Mouse (Mus musculus) right cerebral cortex, adult 2 months (tissue): ENCODE measurements around the gene Srsf1.
"Not testable (repeated sequence)": the region's sequence is repeated elsewhere in the genome, so short reads cannot be mapped to it uniquely, and the experiment has no call there.

Experiments
- DNase-seq, 2 experiments: peaks; one replicate each; pipeline ENCODE4 v3.0.0; 2021 to 2022; ENCODE audit warnings: low spot score in 2 of 2

The Srsf1 gene

DNA sequence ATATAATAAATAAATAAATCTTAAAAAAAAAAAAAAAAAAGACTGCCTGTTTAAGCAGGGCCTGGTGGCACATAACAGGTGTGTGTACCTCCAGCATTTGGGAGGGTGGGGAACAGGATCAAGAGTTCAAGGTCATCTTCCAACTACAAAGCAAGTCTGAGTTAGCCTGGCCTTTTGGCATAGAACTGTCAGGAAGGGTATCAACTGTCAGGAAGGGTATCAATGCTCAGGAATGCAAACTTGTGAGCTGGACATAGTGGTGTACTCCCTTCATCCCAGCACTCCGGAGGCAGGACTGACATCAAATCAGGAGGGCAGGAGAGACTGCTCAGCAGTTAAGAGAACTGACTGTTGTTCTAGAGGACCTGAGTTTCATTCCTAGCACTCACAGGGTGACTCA is 8.1 kb upstream of the Srsf1 start:
- DNase-seq, result no peak

DNA sequence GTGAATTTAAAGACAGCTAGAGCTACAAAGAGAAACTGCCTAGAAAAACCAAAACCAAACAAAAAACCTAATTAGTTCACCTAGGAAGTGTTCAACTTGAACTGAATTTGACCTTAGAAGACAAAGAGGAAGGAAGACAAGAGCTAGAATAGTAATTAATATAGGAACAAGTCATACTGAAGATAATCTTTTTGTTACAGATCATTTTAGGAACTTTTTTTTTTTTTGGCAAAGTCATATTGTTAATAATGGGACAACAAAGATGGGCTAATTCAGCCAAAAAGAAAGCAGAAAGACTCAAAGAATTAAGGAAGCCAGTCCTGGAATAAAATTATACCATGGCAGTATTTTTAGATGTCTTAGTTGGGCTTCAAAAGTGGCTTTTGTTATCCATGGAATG is 2.9 kb upstream of the Srsf1 start:
- DNase-seq, result no peak

DNA sequence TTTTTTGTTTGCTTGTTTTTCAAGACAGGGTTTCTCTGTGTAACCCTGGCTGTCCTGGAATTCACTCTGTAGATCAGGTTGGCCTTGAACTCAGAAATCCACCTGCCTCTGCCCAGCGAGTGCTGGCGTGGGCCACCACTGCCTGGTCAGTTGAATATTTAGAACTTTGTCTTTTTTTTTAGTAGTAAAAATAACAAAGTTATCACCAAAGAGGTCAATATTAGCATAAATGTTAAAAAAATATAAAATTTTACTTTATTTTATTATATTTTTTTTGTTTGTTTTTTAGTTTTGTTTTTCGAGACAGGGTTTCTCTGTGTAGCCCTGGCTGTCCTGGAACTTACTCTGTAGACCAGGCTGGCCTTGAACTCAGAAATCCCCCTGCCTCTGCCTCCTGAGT is 2.0 kb upstream of the Srsf1 start:
- not testable (repeated sequence) for DNase-seq

DNA sequence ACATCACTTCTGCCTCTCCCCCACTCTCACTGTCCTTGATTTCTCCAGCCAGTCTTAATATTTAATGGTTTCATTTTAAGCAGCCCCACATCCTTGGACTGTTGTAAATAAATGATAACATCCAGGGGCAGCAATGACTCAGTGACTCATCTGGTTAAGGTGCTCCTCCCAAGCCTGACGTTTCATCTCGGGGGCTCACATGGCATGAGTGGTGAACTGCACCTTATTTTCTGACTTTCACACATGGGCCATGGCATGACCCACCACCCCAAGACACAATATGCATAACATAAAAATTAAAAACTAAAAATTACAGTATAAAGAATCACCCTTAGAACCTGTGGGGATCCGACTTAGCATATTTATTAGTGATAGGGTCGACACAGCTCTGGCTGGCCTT is 1.3 kb upstream of the Srsf1 start:
- DNase-seq, result no peak

DNA sequence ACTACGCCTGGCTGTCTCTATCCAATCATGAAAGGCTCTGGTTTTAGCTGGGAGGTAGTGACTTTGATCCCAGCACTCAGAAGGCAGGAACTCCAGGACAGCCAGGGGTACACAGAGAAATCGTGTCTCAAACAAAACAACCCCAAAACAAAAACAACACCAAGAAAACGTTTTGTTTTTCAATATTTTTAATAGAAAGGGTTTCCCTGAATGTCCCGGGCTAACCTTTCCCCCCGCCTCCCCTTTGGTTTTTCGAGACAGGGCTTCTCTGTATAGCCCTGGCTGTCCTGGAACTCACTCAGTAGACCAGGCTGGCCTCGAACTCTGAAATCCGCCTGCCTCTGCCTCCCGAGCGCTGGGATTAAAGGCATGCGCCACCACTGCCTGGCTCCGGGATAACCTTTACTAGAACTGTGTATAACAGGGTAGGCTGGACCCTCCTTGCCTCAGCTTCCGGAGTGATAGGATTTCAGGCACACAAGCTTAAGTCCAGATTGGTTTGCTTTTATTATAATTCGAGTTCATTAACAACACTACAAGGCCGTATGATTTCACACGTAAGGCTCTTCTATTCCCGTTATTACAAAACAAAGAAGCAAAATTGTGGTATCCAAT is 743 bp upstream of the Srsf1 start:
- DNase-seq, result no peak

DNA sequence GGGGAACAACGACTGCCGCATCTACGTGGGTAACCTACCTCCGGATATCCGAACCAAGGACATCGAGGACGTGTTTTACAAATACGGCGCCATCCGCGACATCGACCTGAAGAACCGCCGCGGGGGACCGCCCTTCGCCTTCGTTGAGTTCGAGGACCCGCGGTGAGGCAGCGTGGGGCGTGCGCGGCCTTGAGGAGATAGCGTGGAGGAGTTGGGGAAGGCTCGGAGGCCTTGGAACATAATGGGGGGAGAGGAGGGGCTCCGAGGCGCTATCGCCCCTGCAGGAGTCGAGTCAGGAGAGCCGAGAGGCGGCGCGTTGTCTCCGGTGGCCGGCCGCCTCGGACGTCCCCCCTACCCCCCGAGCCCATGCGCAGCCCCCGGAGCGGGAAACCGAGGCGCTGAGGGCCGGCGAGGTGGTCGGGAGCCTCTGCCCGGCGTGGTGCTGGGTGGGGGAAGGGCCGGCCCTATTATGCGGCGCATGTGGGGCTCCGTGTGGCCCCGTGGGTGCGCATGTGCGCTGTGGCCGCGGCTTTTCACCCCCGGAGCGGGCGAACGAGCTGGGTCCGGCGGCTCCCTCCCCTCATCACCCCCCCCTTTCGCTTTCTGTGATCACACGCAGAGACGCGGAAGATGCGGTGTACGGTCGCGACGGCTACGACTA is 828 bp downstream of the Srsf1 start:
- peak; percentile 64 to 71 for DNase-seq

DNA sequence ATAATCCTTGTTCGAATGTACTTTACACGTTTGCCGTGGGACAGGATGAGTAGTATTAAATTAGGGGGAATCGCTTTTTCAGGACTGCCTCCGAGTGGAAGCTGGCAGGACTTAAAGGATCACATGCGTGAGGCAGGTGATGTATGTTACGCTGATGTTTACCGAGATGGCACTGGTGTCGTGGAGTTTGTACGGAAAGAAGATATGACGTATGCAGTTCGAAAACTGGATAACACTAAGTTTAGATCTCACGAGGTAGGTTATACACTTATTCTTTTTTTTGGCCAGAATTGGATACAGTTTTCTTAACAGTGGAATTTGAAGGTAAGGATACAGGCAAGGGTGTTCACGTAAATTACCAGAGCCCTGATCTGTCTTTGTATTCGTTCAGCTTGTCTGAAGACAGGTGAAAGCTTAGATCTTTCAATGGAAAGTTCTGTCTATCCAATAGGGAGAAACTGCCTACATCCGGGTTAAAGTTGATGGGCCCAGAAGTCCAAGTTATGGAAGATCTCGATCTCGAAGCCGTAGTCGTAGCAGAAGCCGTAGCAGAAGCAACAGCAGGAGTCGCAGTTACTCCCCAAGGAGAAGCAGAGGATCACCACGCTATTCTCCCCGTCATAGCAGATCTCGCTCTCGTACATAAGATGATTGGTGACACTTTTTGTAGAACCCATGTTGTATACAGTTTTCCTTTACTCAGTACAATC is 1.9 kb downstream of the Srsf1 start:
- DNase-seq, result no peak

DNA sequence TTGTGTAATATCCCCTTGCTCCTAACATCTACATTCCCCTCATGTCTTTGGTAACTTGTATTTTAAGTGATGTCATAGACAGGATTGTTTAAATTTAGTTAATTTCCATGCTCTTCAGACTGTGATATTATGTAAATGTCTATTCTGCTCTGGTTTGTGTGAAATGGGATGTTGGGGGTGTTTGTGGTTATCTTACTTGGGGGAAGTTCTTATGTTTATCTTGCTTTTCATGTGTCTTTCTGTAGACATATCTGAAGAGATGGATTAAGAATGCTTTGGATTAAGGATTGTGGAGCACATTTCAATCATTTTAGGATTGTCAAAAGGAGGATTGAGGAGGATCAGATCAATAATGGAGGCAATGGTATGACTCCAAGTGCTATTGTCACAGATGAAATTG is 2.6 kb downstream of the Srsf1 start:
- no peak for DNase-seq

DNA sequence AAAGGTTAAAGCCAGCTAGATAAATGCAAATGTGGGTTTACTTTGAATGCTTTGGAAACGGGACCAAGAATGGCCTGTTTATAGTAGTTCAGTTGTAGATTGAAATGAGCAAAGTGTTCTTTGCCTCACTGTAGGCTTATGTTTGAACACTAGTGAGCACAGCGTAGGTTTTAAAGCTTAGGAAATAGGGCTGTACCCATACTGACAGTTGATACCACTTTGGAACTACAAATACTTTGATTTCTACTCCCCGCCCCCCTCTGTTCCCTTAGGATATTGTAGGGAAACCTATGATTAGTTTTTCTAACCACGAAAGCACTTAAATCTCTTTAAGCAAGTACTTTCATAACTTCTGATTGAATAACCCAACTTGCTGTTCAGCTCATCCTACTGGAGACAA is 5.5 kb downstream of the Srsf1 start:
- no peak for DNase-seq

DNA sequence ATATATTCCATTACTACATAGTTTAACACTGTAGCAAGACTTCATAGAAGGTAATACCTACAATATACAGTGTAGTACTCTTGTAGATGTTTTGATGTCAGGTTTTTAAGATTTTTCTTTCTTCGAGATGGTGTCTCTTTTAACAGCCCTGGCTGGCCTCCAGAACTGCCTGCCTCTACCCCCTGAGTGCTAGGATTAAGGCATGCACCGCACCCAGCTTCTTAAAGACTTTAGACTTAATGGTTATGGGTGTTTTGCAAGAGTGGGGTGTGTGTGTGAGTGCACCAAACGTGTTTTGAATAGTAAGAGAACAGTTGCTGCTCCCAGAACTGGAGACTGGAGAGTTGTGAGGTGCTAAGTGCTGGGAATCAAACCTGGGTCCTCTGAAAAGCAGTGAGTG is 6.6 kb downstream of the Srsf1 start:
- no peak for DNase-seq

DNA sequence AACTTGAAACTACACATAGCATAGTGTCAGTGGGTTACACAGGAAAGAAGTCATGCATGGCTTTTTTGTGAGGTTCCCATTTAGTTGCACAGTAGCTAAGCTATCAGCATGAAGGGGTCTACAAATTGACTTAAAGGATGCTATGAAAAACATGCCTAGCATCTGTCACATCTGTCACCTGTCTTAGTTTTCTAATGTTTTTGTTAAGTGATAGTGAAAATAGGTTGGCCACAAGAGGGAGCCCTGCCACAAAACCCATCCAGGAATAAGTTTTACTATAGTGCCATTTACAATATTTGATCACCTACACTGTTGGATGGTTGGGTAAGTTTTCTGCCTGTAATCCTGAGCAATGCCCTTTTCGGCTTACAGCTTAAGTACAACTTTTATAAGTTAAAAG is 7.4 kb downstream of the Srsf1 start:
- DNase-seq, result peak; percentile 58 to 66

DNA sequence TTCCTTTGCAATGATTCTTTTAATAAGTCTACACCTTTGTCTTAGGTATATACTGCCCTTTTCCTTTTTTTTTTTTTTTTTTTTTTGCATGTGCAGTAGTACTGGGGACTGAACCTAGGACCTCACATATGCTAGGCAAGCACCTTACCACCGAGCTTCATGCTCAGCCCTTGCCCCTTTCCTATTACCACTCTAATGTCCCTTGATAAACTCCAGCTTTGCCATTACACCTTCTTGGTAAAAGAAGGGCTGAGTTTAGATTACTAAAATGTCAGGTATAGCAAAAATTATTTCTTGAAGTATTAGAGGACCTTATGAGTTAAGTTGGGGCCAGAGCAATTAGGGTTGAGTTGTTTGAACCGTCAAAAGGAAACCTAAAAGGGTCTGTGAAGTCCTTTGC is 8.6 kb downstream of the Srsf1 start:
- no peak for DNase-seq

DNA sequence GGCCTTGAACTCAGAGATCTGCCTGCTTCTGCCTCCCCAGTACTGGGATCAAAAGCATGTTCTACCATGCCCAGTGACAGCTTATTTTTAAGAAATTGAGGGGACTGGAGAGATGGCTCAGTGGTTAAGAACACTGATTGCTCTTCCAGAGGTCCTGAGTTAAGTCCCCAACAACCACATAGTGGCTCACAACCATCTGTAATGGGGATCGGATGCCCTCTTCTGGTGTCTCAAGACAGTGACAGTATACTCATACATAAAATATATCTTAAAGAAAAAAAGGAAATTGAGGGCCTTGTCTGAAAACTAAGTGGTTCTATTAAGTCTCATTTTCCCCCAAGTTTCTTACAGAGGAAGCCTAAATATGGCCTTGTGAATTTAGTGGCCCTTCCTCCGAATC is 10.6 kb downstream of the Srsf1 start:
- DNase-seq, result no peak

DNA sequence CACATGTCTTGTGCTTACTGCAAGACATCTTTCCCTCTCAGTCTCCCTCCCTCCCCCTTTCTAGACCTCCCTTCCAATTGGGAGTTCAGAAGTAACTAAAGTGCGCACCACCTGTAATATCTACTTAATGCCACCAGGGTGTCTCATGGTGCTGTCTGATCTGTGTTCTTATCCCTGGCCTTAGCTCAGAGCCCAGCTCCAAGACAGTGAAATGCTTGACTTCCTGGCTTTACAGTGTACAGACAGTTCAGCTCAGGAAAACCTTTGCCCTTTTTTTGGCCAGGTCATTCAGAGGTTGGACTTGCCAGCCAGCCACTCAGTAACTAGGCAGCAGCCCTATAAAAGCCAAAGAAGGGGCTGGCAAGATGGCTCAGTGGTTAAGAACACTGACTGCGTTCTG is 12.0 kb downstream of the Srsf1 start:
- no peak for DNase-seq

DNA sequence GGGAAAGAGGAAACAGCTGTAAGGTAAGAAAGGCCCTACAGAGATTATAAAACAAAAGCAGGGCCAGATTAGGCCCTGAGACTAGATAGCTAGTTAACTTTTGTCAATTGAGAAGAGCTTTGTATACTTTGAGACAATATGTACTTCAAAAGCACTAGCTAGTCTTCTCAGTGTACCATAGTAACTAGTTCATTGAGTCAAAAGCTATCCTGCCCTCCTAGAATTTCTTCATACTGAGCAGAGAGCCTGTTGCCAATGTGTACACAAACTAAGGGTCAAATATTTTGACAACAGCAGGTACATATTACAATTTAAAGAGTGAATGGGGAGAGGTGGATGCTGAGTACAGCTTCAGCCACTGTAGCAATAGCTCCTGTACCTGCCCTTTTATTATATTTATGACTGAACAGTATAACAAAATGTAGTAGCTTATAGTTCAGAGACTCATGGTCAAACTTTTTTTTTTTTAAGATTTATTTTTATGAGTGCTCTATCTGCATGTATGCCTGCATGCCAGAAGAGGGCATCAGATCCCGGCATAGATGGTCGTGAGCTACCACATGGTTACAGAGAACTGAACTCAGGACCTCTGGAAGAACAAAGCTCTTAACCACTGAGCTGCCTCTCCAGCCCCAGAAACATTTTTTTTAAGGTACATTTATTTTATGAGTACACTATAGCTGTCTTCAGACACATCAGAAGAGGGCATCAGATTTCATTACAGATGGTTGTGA is 14.9 kb downstream of the Srsf1 start:
- DNase-seq, result no peak

DNA sequence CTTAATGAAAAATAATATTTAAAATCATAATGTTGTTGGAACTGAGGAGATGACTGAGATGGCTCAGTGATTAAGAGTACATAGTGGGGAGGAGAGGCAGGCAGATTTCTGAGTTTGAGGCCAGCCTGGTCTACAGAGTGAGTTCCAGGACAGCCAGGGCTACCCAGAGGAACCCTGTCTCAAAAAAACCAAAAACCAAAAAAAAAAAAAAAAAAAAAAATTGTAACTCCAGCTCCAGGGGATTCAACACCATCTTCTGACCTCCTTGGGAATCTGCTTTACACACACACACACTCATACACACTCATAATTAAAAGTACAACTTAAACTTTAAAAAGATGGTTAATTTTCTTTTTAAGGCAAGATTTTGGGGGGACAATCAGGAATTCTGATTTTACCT is 18.6 kb downstream of the Srsf1 start:
- no peak for DNase-seq

DNA sequence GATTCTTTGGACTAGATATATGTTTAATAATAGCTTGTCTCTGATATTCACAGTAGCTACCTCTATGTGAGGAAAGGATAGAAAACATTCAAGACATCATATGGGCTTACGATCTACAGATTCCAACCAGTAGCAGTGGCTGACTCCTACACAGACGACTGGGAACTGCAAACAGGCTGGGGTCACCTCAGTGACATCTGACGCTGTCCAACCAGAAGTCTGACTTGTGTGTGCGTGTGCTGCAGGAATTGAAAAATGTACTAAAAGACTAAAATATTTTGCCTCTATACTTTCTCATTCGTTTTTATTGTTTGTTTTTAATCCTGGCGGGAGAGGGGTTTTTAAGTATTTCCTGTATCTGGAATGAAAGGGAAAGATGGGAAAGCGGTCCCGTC is 20.0 kb downstream of the Srsf1 start:
- no peak for DNase-seq

DNA sequence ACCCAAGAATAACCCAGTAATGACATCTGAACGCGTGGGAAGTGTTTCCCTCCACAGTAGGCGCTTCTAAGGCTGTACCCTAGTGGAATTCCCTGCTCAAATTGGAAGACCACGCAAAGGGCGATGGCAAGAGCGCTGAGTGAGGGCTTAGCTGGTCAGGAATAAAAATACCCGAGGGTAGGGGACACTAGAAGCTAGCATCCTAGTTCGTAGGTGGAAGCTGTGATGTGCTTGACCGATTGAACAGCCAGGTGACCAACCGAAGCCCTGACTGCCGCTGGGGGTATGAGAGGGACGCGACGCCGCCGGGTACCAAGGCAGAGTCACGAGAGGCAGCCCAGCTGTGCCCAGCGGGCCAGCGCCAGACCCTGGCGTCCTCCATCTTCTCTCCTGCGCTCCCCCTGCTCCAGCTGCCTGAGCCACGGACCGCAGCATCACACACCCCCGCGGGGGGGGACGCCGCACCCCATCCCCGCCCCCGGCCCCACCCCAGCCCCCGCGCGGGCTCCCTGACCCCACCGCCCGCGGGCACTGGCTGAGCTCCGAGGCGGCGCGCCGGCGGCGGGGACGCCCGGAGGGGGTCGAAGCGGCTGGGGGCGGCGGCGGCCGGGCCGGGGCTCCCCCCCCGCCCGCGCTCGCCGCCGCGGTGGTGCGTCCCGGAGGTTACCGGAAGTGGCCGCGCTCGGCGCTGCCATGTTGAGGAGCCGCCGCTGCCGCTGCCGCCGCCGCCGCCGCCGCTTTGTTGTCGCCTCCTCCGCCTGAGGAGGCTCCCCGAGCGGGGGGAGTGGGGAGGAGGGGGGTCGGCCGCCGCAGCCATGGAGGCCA is 20.6 kb downstream of the Srsf1 start, which contains the start of gene Vezf1:
Vezf1 (plus strand) TSS at position 694 of the 825 bp plus-strand sequence.
- DNase-seq, result peak; percentile 56 to 65

DNA sequence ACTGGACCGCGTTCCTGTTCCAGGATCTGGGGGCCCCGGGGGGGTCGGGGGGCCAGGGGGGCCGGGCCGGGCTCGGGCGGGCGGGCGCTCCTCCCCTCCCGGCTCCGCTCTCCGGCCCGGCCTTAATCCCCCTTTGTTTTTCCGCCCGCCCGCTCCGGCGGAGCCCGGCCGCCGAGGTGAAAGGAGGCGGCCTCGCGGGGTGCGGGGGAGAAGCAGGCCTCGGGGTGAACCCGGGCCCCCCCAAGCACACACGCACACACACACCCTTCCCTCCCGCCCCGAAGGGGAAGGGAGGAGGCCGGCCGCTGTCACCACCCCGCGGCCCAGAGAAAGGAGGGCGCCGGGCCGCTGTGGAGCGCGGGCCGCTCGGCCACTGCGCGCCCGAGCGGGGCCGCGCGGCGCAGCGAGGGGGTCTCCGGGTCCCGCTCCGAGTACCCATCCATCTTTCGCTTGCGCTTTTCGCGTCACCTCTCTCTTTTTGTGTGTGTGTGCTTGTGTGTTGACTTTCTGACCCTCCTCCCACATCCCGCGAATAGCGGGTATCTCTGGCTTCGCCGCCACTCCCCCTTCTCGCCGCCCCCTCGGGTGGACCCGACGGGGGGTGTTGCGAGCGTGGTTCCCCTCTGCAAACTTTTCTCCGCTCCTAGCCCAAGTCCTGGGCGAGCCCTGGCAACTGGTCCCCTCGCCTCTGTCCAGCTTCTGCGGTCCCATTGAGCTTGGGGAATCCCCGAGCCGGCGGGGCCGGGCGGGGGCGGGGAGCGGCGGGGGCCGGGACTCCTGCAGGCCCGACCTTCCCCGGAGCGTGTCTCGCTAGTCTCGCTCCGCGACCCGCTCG is 21.5 kb downstream of the Srsf1 start:
- peak in 1 of 2 experiments; percentile 29 for DNase-seq

DNA sequence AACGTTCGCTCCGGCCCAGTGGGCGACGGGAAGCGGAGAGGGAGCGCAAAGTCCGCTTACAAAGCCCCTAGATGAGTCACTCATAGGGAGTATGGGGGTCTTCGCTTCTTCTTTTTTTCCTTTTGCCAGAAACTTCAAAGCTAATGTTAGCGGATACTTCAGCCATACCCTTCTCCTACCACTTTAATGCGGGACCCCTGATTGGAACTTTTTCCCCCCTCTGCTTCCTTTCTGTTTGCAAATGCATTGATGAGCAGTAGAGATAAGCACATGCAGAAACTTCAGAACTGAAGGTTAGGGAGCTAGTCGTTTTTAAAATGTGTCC is 22.0 kb downstream of the Srsf1 start:
- no peak for DNase-seq

DNA sequence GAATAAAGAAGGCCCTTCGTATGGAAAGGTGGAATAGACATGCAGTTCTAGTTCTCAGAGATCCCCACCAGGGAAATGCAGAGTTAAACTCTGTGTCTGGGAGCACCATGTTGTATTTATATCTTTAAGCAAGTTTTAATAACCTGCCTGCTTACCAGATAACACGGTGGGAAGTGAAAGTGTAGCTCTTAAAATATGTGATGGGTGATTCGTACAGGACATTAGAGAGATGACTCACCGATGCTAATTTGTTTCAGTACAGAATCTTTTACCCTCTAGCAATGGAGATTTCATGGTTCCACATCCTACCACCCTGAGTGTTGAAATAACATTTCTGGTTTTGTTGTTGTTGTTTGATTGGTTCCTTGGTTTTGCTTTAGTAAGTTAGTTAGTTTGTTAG is 23.2 kb downstream of the Srsf1 start:
- no peak for DNase-seq
